Mouse (Mus musculus): Measurements from ENCODE around the gene Vmn1r174. TPM values are rescaled to one million over a fixed set of nuclear protein-coding genes. Genes with fewer than 3 reads are reported as not detected.
"Not testable (repeated sequence)": the region's sequence is repeated elsewhere in the genome, so short reads cannot be mapped to it uniquely, and the experiment has no call there.

Gene Vmn1r174
- not detected in 2 replicates for polyA plus RNA-seq (2015; fragmentation: Nextera tagmentation; extraction: Ambion mirVana)

DNA sequence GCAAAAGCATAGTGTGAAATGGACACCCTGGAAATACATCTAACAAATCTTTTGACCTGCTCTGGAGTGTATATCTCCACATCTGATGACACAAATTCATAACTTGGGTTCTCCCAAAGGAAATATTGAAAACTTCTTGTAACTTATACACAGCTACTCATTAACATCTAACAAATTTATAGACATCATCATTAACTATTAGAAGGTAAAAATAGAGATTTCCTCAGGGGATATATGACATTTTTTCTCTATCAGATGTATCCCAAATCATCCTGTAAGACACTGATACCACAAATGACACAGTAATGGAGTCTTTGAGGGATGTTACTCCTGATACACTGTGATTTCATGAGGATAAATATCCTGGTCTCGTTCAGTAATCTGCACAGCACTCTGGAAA lies at the start of gene Vmn1r174:
TSS of gene Vmn1r174 (plus strand) at position 301 of the 400 bp plus-strand sequence.
- not testable (repeated sequence) for ATAC-seq (ENCODE audit: insufficient read depth, low FRiP score, low read depth); H3K27me3 ChIP-seq (replicated peaks); H3K36me3 ChIP-seq; H3K4me1 ChIP-seq; H3K27ac ChIP-seq; H3K4me3 ChIP-seq (replicated peaks); H3K4me2 ChIP-seq; H3K9ac ChIP-seq; H3K9me3 ChIP-seq
- WGBS = 45% methylated on average over 1 of the region's 1 CpGs

DNA sequence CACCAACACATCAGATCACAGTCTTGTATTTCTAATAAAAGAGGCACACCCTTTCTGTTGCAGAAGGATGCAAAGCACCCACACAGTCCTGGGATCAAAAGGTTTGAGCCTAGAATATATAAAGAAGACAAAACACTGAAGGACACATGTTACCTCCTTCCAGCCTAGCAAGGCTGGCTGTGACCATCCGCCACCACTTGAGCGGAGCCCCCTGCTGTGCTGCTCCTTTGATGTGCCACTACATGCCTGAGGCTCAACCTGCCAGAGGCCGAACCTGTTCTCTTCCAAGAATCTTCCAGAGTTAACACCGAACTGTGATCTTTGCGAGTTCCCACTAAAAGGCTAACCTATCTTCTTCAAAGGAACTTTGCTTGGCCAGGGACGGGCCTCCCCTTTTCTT lies 32.5 kb downstream of the Vmn1r174 start:
- Histone ChIP-seq H3K27ac (no peak overlapping the region), H3K4me2 (no peak overlapping the region)
- ATAC-seq (ENCODE audit: insufficient read depth, low FRiP score, low read depth) = no peak

GRCm38 (mm10) chr7:23810543-23810942 lies 58.5 kb downstream of the Vmn1r174 start, which contains the start of gene Vmn1r175:
Vmn1r175 (minus strand) TSS chr7:23810643.
- H3K4me2 ChIP-seq; H3K27ac ChIP-seq; H3K36me3 ChIP-seq; H3K4me3 ChIP-seq (replicated peaks); H3K9ac ChIP-seq; ATAC-seq (ENCODE audit: insufficient read depth, low FRiP score, low read depth); H3K9me3 ChIP-seq; H3K4me1 ChIP-seq; H3K27me3 ChIP-seq (replicated peaks): not testable (repeated sequence)

More for the DNA sequence above, 32.5 kb downstream of the Vmn1r174 start:
- Histone ChIP-seq H3K36me3 (no peaks in the 10 kb centered on the region), H3K9me3 (no peaks in the 10 kb centered on the region), H3K4me3 (replicated peaks) (no peak overlapping the region), H3K27me3 (replicated peaks) (no peaks in the 10 kb centered on the region), H3K9ac (no peak overlapping the region), H3K4me1 (no peaks in the 10 kb centered on the region)
- WGBS = 76% methylated on average over 6 of the region's 6 CpGs

Other genes starting within 250 kb of the Vmn1r174 start
- gene Vmn1r167, start 245.1 kb upstream of the Vmn1r174 start, polyA plus RNA-seq (2015; fragmentation: Nextera tagmentation; extraction: Ambion mirVana) = not detected in 2 replicates
- gene Vmn1r168, start 212.5 kb upstream of the Vmn1r174 start, polyA plus RNA-seq (2015; fragmentation: Nextera tagmentation; extraction: Ambion mirVana) = not detected in 2 replicates
- not detected in 2 replicates for gene Vmn1r169, start 176.7 kb upstream of the Vmn1r174 start, polyA plus RNA-seq (2015; fragmentation: Nextera tagmentation; extraction: Ambion mirVana)
- gene Vmn1r170, start 146.1 kb upstream of the Vmn1r174 start, polyA plus RNA-seq (2015; fragmentation: Nextera tagmentation; extraction: Ambion mirVana) = not detected in 2 replicates
- not detected in 2 replicates for gene Vmn1r171, start 121.5 kb upstream of the Vmn1r174 start, polyA plus RNA-seq (2015; fragmentation: Nextera tagmentation; extraction: Ambion mirVana)
- gene Vmn1r172, start 94.0 kb upstream of the Vmn1r174 start, polyA plus RNA-seq (2015; fragmentation: Nextera tagmentation; extraction: Ambion mirVana) = not detected in 2 replicates
- not detected in 2 replicates for gene Vmn1r173, start 51.6 kb upstream of the Vmn1r174 start, polyA plus RNA-seq (2015; fragmentation: Nextera tagmentation; extraction: Ambion mirVana)
- not detected in 2 replicates for gene Vmn1r175, start 58.4 kb downstream of the Vmn1r174 start, polyA plus RNA-seq (2015; fragmentation: Nextera tagmentation; extraction: Ambion mirVana)
- gene Vmn1r176, start 85.1 kb downstream of the Vmn1r174 start, polyA plus RNA-seq (2015; fragmentation: Nextera tagmentation; extraction: Ambion mirVana) = not detected in 2 replicates
- gene Vmn1r177, start 114.2 kb downstream of the Vmn1r174 start, polyA plus RNA-seq (2015; fragmentation: Nextera tagmentation; extraction: Ambion mirVana) = not detected in 2 replicates
- gene Vmn1r178, start 139.7 kb downstream of the Vmn1r174 start, polyA plus RNA-seq (2015; fragmentation: Nextera tagmentation; extraction: Ambion mirVana) = not detected in 2 replicates
- not detected in 2 replicates for gene Vmn1r179, start 174.7 kb downstream of the Vmn1r174 start, polyA plus RNA-seq (2015; fragmentation: Nextera tagmentation; extraction: Ambion mirVana)
- gene Vmn1r180, start 198.4 kb downstream of the Vmn1r174 start, polyA plus RNA-seq (2015; fragmentation: Nextera tagmentation; extraction: Ambion mirVana) = not detected in 2 replicates
- gene Vmn1r181, start 222.3 kb downstream of the Vmn1r174 start, polyA plus RNA-seq (2015; fragmentation: Nextera tagmentation; extraction: Ambion mirVana) = not detected in 2 replicates
- not detected in 2 replicates for gene V1rd19, start 249.4 kb downstream of the Vmn1r174 start, polyA plus RNA-seq (2015; fragmentation: Nextera tagmentation; extraction: Ambion mirVana)